Mouse (Mus musculus): ENCODE data around the gene Tent2.

DNA sequence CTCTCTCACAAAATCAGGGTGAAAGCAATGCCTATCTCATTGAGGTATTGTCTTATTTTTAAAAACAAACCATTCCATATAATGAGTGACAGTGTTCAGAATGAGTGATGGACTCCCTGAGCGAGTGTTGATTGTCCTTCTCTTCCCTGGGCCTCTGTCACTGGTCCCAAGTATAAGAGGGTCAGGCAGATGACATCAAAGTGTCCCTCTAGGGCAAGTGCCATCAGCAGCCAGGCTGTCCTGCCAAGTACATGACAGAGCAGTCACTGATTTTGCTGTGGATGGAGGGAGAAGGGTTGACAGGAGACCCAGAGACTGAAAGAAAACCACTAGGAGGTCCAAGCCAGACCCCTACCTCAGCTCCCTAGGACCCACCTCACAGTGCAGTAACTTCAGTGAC lies 55.9 kb downstream of the Tent2 start:
- TF ChIP-seq USF1 (IDR thresholded peaks at IDR 0.05; ENCODE audit: low read depth, low read length) (no peak), POLR2A (IDR thresholded peaks at IDR 0.05; ENCODE audit: low read depth, low read length) (no peak), EP300 (IDR thresholded peaks at IDR 0.05; ENCODE audit: low read length) (no peak), CTCF (conservative IDR thresholded peaks at IDR 0.05 in 1 of 2, IDR thresholded peaks at IDR 0.05 in 1 of 2; ENCODE audit: low read depth in 2 of 2, low read length in 2 of 2) (no peak), PAX5 (IDR thresholded peaks at IDR 0.05; ENCODE audit: low read length) (no peak), TCF12 (IDR thresholded peaks at IDR 0.05; ENCODE audit: low read depth, low read length) (no peak), ZMIZ1 (IDR thresholded peaks at IDR 0.05; ENCODE audit: low read depth, low read length) (no peak)

Data from CH12.LX (cell line).